Mouse (Mus musculus) limb, embryonic 12.5 days (tissue): ENCODE measurements around the gene Afmid. TPM values are rescaled to one million over a fixed set of nuclear protein-coding genes. Genes with fewer than 3 reads are reported as not detected.
A peak's percentile ranks its signal among the peaks of the same experiment; 100 is the strongest.

Experiments
- ATAC-seq: fragments of 200-750 bp; cut with Nextera tagmentation; 2 replicates; pipeline ENCODE4 v1.8.0; 2017; ENCODE audit warnings: low read depth, moderate TSS enrichment; ENCODE audit not compliant: insufficient number of reproducible peaks, insufficient read depth, low FRiP score, low TSS enrichment
- H3K27ac ChIP-seq: fragments of 300-500 bp; sonication (generic); 2 replicates; pipeline ENCODE4 v1.5.1; 2016; ENCODE audit warnings: mild to moderate bottlenecking, moderate library complexity
- H3K27me3 ChIP-seq: fragments of 300-500 bp; sonication (generic); 2 replicates; pipeline ENCODE4 v1.6.1; 2016; ENCODE audit warnings: mild to moderate bottlenecking, moderate library complexity
- H3K36me3 ChIP-seq: fragments of 300-500 bp; sonication (generic); 2 replicates; pipeline ENCODE4 v1.6.1; 2016; ENCODE audit warnings: mild to moderate bottlenecking, moderate library complexity
- H3K4me1 ChIP-seq: fragments of 300-500 bp; sonication (generic); replicated peaks from 2 replicates; pipeline ENCODE4 v1.6.1; 2016
- H3K4me2 ChIP-seq: fragments of 300-500 bp; sonication (generic); 2 replicates; pipeline ENCODE4 v1.6.1; 2016; ENCODE audit warnings: mild to moderate bottlenecking, moderate library complexity
- H3K4me3 ChIP-seq: fragments of 300-500 bp; sonication (generic); replicated peaks from 2 replicates; pipeline ENCODE4 v1.5.1; 2016; ENCODE audit warnings: mild to moderate bottlenecking
- H3K9ac ChIP-seq: fragments of 300-500 bp; sonication (generic); replicated peaks from 2 replicates; pipeline ENCODE4 v1.6.1; 2016; ENCODE audit warnings: mild to moderate bottlenecking, moderate library complexity
- H3K9me3 ChIP-seq: fragments of 300-500 bp; sonication (generic); 2 replicates; pipeline ENCODE4 v1.6.1; 2016; ENCODE audit warnings: mild to moderate bottlenecking, moderate library complexity
- WGBS: fragments of 180-500 bp; shearing (Covaris S2); methylation state at CpG from one replicate; pipeline ENCODE4 v1.1.7; 2016; 5-methylcytosine and 5-hydroxymethylcytosine counted together
- polyA plus RNA-seq: library from polyadenylated mRNA; unstranded; fragments of >200 nt; fragmentation: Nextera tagmentation; extraction: Ambion mirVana; gene quantifications from 2 replicates; pipeline ENCODE4 v1.2.1, GENCODE M21; 2016

Gene Afmid
- polyA plus RNA-seq, 1 experiment from 2014 or later, result 4.2 TPM

GRCm38 (mm10) chr11:117855360-117855759 lies 29.6 kb downstream of the Afmid start:
- no peak for ATAC-seq
- H3K36me3 ChIP-seq, result peaks cover 64% of the 10 kb centered on the region

GRCm38 (mm10) chr11:117855975-117856374 lies 30.3 kb downstream of the Afmid start:
- Histone ChIP-seq H3K36me3 (peaks cover 64% of the 10 kb centered on the region), H3K4me2 (no peak overlapping the region), H3K9me3 (no peaks in the 10 kb centered on the region), H3K27me3 (peaks cover 27% of the 10 kb centered on the region), H3K4me3 (no peak overlapping the region), H3K9ac (no peak overlapping the region), H3K4me1 (peaks cover 12% of the 10 kb centered on the region), H3K27ac (no peak overlapping the region)
- WGBS, result 85% methylated on average over 1 of the region's 1 CpGs
- no peak for ATAC-seq

More at GRCm38 (mm10) chr11:117855360-117855759, 29.6 kb downstream of the Afmid start:
- Histone ChIP-seq H3K9ac (no peak overlapping the region), H3K9me3 (no peaks in the 10 kb centered on the region), H3K27ac (no peak overlapping the region), H3K4me2 (no peak overlapping the region), H3K4me1 (peaks cover 10% of the 10 kb centered on the region), H3K4me3 (no peak overlapping the region), H3K27me3 (peaks cover 21% of the 10 kb centered on the region)
- 96% methylated on average over 5 of the region's 5 CpGs for WGBS

- H3K4me3 ChIP-seq, result no peak overlapping the region
- WGBS, result 94% methylated on average over 10 of the region's 10 CpGs
Observed at GRCm38 (mm10) chr11:117857462-117857861, 31.7 kb downstream of the Afmid start.

DNA sequence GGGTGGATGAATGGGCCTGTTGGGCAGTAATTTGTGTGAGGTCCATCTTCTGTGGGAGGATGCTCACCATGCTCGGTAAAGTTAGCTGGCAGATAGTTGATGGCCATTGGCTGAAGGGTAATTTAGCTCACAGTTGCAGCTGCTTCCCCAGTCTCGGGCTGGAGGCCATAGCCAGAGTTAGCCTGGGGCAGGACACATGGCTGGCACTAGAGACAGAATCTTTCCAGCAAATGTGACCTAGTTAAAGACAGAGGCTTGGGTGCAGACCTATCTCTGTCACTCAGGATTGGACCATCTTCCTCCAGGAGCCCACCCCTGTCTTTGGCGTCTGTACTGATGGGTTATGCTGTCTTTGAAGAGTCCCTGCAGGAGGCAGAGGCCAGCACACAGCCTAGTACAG lies 32.7 kb downstream of the Afmid start:
- 45% methylated on average over 3 of the region's 3 CpGs for WGBS
- peaks cover 51% of the 10 kb centered on the region for H3K27me3 ChIP-seq
- no peak overlapping the region for H3K9ac ChIP-seq

More at GRCm38 (mm10) chr11:117857462-117857861, 31.7 kb downstream of the Afmid start:
- Histone ChIP-seq H3K27ac (no peak overlapping the region), H3K9ac (no peak overlapping the region), H3K4me2 (no peak overlapping the region), H3K27me3 (peaks cover 42% of the 10 kb centered on the region), H3K36me3 (peaks cover 54% of the 10 kb centered on the region), H3K9me3 (no peaks in the 10 kb centered on the region), H3K4me1 (peaks cover 12% of the 10 kb centered on the region)
- ATAC-seq, result no peak

DNA sequence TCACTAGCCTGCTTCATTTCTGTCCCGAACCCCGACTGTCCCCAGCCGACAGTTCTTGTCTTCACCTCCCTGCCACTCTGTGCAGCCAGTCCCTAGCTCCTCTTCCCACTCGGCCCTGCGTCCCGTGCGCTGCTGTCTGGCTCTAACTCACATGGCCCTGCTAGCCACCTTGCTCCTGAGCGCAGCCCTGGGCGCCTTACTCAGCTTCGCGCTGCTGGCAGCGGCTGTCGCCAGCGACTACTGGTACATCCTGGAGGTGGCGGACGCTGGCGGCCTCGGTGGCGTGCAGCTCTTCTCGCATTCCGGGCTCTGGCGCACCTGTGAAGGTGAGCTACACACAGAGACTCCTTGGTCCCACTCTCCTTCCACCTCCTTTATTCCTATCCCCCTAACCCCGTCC lies 34.9 kb downstream of the Afmid start, which contains the start of gene Tmem235:
Gene Tmem235, plus strand, starts transcription at position 152 of the 400 bp plus-strand sequence.
- Histone ChIP-seq H3K9ac (peak within 1 kb of the TSS; percentile 23; the same call in 1 of the 2 replicates), H3K36me3 (peaks cover 23% of the 10 kb centered on the region), H3K4me3 (peak within 1 kb of the TSS; percentile 11), H3K27ac (no peak within 1 kb of the TSS), H3K27me3 (peaks cover 67% of the 10 kb centered on the region), H3K4me1 (peaks cover 14% of the 10 kb centered on the region), H3K9me3 (no peaks in the 10 kb centered on the region), H3K4me2 (peak within 1 kb of the TSS; percentile 30)
- WGBS, result 3% methylated on average over 23 of the region's 23 CpGs
- no peak for ATAC-seq

More for the DNA sequence above, 32.7 kb downstream of the Afmid start:
- H3K36me3 ChIP-seq, result peaks cover 45% of the 10 kb centered on the region
- no peak overlapping the region for H3K4me2 ChIP-seq
- H3K4me1 ChIP-seq, result peaks cover 12% of the 10 kb centered on the region
- H3K4me3 ChIP-seq, result no peak overlapping the region
- H3K9me3 ChIP-seq, result no peaks in the 10 kb centered on the region
- no peak overlapping the region for H3K27ac ChIP-seq
- ATAC-seq, result no peak

DNA sequence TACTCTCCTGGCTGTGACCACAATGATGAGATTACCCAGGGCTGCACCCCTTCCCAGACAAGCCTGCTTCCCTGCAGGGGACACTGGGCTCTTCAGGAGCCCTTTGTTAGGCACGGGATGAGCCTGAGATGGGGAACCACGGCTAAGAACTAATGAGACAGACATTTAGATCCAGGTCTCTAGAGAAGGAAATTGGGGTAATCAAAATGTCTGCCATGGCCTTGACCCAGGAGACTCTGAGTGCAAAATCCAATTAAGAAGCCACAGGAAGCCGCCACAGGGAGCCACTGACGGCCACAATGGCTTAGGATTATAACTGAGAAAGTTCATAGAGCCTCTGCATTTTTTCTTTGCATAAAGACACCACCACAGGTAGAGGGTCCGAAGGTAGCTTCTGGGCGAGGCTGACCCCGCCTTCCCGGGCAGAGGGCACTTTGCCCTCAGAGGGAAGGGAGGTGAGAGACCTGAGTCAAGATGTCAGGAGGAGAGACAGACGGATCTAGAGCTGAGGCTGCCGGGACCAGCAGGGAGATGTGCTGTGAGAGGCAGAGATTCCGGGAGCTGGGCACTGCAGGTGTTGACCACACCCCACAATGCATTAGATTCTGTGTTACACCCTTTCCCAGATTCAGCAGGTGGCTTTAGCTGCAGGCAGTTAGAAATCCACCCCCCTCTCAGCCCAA lies 37.6 kb downstream of the Afmid start:
- WGBS, result 31% methylated on average over 11 of the region's 11 CpGs
- H3K4me1 ChIP-seq, result peaks cover 14% of the 10 kb centered on the region
- H3K4me2 ChIP-seq, result no peak overlapping the region
- peaks cover 74% of the 10 kb centered on the region for H3K27me3 ChIP-seq
- H3K4me3 ChIP-seq, result no peak overlapping the region
- no peak overlapping the region for H3K9ac ChIP-seq
- no peak overlapping the region for H3K27ac ChIP-seq
- ATAC-seq, result no peak
- H3K9me3 ChIP-seq, result no peaks in the 10 kb centered on the region
- no peaks in the 10 kb centered on the region; the same call in 1 of the 2 replicates for H3K36me3 ChIP-seq

DNA sequence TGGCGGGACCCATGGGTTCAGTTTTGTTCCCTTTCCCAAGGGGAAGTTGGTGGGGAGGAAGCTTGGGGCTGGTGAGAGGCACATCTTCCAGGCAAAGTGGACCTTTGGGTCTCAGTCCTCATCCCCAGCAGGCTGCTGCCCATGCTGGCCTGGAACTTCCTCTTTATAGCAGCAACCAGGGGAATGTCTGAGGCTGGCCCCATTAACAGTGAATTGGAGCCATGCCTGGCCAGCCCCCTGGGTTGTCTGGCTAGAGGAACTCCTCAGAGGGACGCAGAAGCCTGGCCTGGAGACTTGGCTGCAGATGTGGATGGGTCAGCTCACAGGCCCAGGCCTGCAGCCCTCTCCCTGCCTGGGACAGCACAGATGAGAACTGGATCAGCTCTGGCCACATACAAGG lies 39.1 kb downstream of the Afmid start:
- WGBS, result 52% methylated on average over 2 of the region's 2 CpGs
- H3K4me3 ChIP-seq, result no peak overlapping the region
- peaks cover 12% of the 10 kb centered on the region for H3K4me1 ChIP-seq
- H3K9ac ChIP-seq, result no peak overlapping the region; the same call in 1 of the 2 replicates
- no peak for ATAC-seq
- H3K4me2 ChIP-seq, result no peak overlapping the region
- H3K27ac ChIP-seq, result no peak overlapping the region
- no peaks in the 10 kb centered on the region for H3K36me3 ChIP-seq
- H3K9me3 ChIP-seq, result no peaks in the 10 kb centered on the region
- peaks cover 59% of the 10 kb centered on the region for H3K27me3 ChIP-seq

DNA sequence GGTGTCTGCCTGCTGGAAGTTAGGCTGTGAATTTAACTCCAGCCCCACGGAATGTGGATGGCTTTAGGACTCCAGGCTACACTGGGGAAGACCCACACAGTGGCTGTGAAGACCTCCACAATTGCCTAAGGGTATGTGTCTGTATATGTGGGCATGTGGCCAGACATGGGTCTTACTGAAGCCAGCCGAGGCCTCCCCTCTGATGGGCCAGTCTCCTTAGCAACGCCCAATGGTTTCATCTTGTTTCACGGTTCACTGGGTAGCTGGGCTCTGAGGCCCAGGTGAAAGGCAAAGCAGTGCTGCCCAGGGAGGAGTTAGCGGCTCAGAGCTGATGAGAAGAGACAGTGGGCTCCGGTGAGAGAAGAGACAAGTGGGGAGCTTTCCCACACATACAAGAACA lies 40.3 kb downstream of the Afmid start:
- H3K27ac ChIP-seq, result no peak overlapping the region
- H3K4me1 ChIP-seq, result peaks cover 3% of the 10 kb centered on the region; the same call in 1 of the 2 replicates
- ATAC-seq, result no peak
- H3K9ac ChIP-seq, result no peak overlapping the region
- 49% methylated on average over 6 of the region's 6 CpGs for WGBS
- H3K27me3 ChIP-seq, result peaks cover 47% of the 10 kb centered on the region
- H3K4me3 ChIP-seq, result no peak overlapping the region
- H3K9me3 ChIP-seq, result no peaks in the 10 kb centered on the region
- H3K36me3 ChIP-seq, result no peaks in the 10 kb centered on the region
- no peak overlapping the region for H3K4me2 ChIP-seq

DNA sequence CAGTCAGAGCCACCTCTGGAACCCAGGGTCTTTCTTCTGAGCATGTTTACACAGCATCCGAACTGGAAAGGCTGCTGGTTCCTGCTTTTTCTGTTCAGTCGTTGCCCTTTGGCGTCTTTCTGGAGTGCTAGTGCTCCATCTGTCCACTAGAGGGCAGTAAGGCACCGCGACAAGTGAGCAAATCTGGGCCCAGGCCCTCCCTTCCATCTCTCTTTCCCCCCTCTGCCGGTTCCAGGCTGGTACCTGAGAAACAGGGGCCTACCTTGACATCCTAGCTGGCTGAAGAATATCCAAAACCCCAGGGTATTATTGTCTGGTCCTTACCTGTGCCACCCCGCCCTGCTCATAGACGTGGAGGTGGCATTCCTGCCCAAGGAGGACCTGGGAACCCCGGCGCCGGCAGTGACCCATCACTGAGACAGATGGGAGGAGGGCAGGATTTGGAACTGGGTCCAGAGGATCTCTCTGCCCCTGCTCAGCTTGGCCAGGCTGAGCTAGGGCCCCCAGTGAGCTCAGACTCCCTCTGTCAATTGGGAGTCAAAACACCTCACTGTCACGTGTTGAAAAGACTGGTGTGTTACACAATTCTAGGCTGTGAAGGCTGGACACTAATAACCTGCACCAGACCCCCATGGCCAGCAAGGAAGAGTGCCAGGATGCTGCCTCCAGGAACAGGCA lies 45.1 kb downstream of the Afmid start:
- Histone ChIP-seq H3K4me2 (no peak overlapping the region), H3K36me3 (no peaks in the 10 kb centered on the region), H3K27me3 (peaks cover 12% of the 10 kb centered on the region; the same call in 1 of the 2 replicates), H3K27ac (no peak overlapping the region), H3K4me3 (no peak overlapping the region), H3K9ac (peak overlapping the region; percentile 37; the same call in 1 of the 2 replicates), H3K9me3 (no peaks in the 10 kb centered on the region), H3K4me1 (peaks cover 7% of the 10 kb centered on the region; the same call in 1 of the 2 replicates)
- WGBS, result 39% methylated on average over 12 of the region's 12 CpGs
- no peak for ATAC-seq

DNA sequence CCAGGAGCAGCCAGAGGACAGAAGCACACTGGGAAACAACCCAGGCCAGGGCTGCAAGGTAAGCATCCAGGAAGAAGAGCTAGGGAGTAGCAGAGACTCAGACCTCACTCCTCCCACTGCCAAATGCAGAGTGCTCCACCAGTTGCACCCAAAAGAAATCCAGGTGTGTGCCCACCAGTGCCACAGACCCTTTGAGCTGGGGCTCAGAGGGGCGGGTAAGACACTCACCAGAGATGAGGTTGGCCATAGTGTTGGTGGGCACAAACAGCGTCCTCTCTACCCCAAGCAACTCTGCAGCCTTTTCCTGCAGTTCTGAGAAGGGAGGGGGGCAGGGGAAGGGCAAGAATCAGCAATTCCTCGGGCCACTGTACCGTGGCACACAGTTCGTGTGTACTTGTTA lies 45.7 kb downstream of the Afmid start:
- ATAC-seq, result no peak
- H3K4me2 ChIP-seq, result no peak overlapping the region

GRCm38 (mm10) chr11:117871911-117872584 lies 46.3 kb downstream of the Afmid start:
- Histone ChIP-seq H3K36me3 (no peaks in the 10 kb centered on the region), H3K27me3 (peaks cover 8% of the 10 kb centered on the region; the same call in 1 of the 2 replicates), H3K9me3 (no peaks in the 10 kb centered on the region), H3K9ac (no peak overlapping the region), H3K27ac (no peak overlapping the region), H3K4me2 (peak overlapping the region; percentile 95; the same call in 1 of the 2 replicates), H3K4me1 (peaks cover 7% of the 10 kb centered on the region; the same call in 1 of the 2 replicates), H3K4me3 (no peak overlapping the region)
- no peak for ATAC-seq
- 58% methylated on average over 12 of the region's 12 CpGs for WGBS

More for the DNA sequence above, 45.7 kb downstream of the Afmid start:
- WGBS, result 67% methylated on average over 5 of the region's 5 CpGs
- Histone ChIP-seq H3K4me3 (no peak overlapping the region), H3K9me3 (no peaks in the 10 kb centered on the region), H3K27me3 (peaks cover 9% of the 10 kb centered on the region; the same call in 1 of the 2 replicates), H3K36me3 (no peaks in the 10 kb centered on the region), H3K4me1 (peaks cover 7% of the 10 kb centered on the region; the same call in 1 of the 2 replicates), H3K27ac (no peak overlapping the region), H3K9ac (no peak overlapping the region)
